Mouse (Mus musculus) neural tube, embryonic 10.5 days (tissue): ENCODE measurements around the gene Pilra.
"Not testable (repeated sequence)": the region's sequence is repeated elsewhere in the genome, so short reads cannot be mapped to it uniquely, and the experiment has no call there.

Source experiments
- DNase-seq: peaks from one replicate; pipeline ENCODE4 v3.0.0-alpha.2; 2017; ENCODE audit warnings: low spot score; ENCODE audit errors: extremely low spot score

Pilra gene

GRCm38 (mm10) chr5:137835966-137836520 is at the start of gene Pilra:
TSS of gene Pilra (minus strand) at chr5:137836281.
- not testable (repeated sequence) for DNase-seq

- DNase-seq = no peak
Measured at GRCm38 (mm10) chr5:137883345-137883744, 47.3 kb upstream of the Pilra start.

GRCm38 (mm10) chr5:137882922-137883321 is 46.8 kb upstream of the Pilra start:
- DNase-seq = no peak

- DNase-seq = no peak
Measured at GRCm38 (mm10) chr5:137877860-137878259, 41.8 kb upstream of the Pilra start.

GRCm38 (mm10) chr5:137875054-137875453 is 39.0 kb upstream of the Pilra start:
- no peak for DNase-seq

- not testable (repeated sequence) for DNase-seq
Measured at GRCm38 (mm10) chr5:137872381-137872702, 36.3 kb upstream of the Pilra start.

GRCm38 (mm10) chr5:137871644-137872380 is 35.7 kb upstream of the Pilra start, which contains the start of gene Pilrb2:
TSS of gene Pilrb2 (minus strand) at chr5:137871815.
- not testable (repeated sequence) for DNase-seq

GRCm38 (mm10) chr5:137868600-137868999 is 32.5 kb upstream of the Pilra start:
- DNase-seq = not testable (repeated sequence)

- not testable (repeated sequence) for DNase-seq
Measured at GRCm38 (mm10) chr5:137864008-137864407, 27.9 kb upstream of the Pilra start.

- DNase-seq = not testable (repeated sequence)
Measured at GRCm38 (mm10) chr5:137857960-137858710, 22.1 kb upstream of the Pilra start, which contains the start of gene Pilrb1. TSS of gene Pilrb1 (minus strand) at chr5:137858106.

GRCm38 (mm10) chr5:137856870-137857269 is 20.8 kb upstream of the Pilra start:
- DNase-seq = not testable (repeated sequence)

- not testable (repeated sequence) for DNase-seq
Measured at GRCm38 (mm10) chr5:137854907-137855306, 18.8 kb upstream of the Pilra start.

GRCm38 (mm10) chr5:137850313-137850712 is 14.2 kb upstream of the Pilra start:
- DNase-seq = not testable (repeated sequence)

GRCm38 (mm10) chr5:137837110-137837509 is 1.0 kb upstream of the Pilra start:
- DNase-seq = not testable (repeated sequence)

- no peak for DNase-seq
Measured at GRCm38 (mm10) chr5:137836611-137837010, 530 bp upstream of the Pilra start.

GRCm38 (mm10) chr5:137833500-137833899 is 2.6 kb downstream of the Pilra start:
- DNase-seq = no peak

GRCm38 (mm10) chr5:137831506-137831905 is 4.6 kb downstream of the Pilra start:
- DNase-seq = no peak

GRCm38 (mm10) chr5:137831106-137831505 is 5.0 kb downstream of the Pilra start:
- no peak for DNase-seq

GRCm38 (mm10) chr5:137830238-137830637 is 5.8 kb downstream of the Pilra start:
- no peak for DNase-seq

- DNase-seq = no peak
Measured at GRCm38 (mm10) chr5:137828694-137829093, 7.4 kb downstream of the Pilra start.

GRCm38 (mm10) chr5:137826421-137826820 is 9.7 kb downstream of the Pilra start:
- DNase-seq = no peak

- DNase-seq = no peak
Measured at GRCm38 (mm10) chr5:137825971-137826370, 10.1 kb downstream of the Pilra start.
